Mouse (Mus musculus) frontal cortex, postnatal 14 days (tissue): Measurements from ENCODE around the gene Prr9.

Experiments
- DNase-seq, 2 experiments: peaks; one replicate each; pipeline ENCODE4 v3.0.0; 2022; ENCODE audit warnings: low spot score in 2 of 2

Prr9 gene

GRCm38 (mm10) chr3:92123847-92124246 lies at the start of gene Prr9:
Gene Prr9, minus strand, starts transcription at chr3:92123947.
- no peak for DNase-seq

GRCm38 (mm10) chr3:92169847-92170246 lies 46.1 kb upstream of the Prr9 start:
- DNase-seq: no peak

- peak in 1 of 2 experiments; percentile 50 for DNase-seq
Measured at GRCm38 (mm10) chr3:92153322-92153721, 29.6 kb upstream of the Prr9 start.

- DNase-seq: peak; percentile 9 to 51
Measured at GRCm38 (mm10) chr3:92150631-92151277, 27.0 kb upstream of the Prr9 start.

GRCm38 (mm10) chr3:92147913-92148312 lies 24.2 kb upstream of the Prr9 start:
- no peak for DNase-seq

GRCm38 (mm10) chr3:92147420-92147819 lies 23.7 kb upstream of the Prr9 start:
- no peak for DNase-seq

- DNase-seq: no peak
Measured at GRCm38 (mm10) chr3:92142644-92143043, 18.9 kb upstream of the Prr9 start, which contains the start of gene Lelp1. Gene Lelp1, minus strand, starts transcription at chr3:92142744.

GRCm38 (mm10) chr3:92120902-92121301 lies 2.8 kb downstream of the Prr9 start:
- no peak for DNase-seq

- DNase-seq: no peak
Measured at GRCm38 (mm10) chr3:92117930-92118329, 5.8 kb downstream of the Prr9 start.

- no peak for DNase-seq
Measured at GRCm38 (mm10) chr3:92111526-92111925, 12.2 kb downstream of the Prr9 start.

- DNase-seq: no peak
Measured at GRCm38 (mm10) chr3:92110790-92111189, 13.0 kb downstream of the Prr9 start.

- peak in 1 of 2 experiments; percentile 8 for DNase-seq
Measured at GRCm38 (mm10) chr3:92106582-92106981, 17.2 kb downstream of the Prr9 start.

- DNase-seq: no peak
Measured at GRCm38 (mm10) chr3:92083042-92083441, 40.7 kb downstream of the Prr9 start, which contains the start of gene Lor. Gene Lor, minus strand, starts transcription at chr3:92083142.

- DNase-seq: peak; percentile 20 to 40
Measured at GRCm38 (mm10) chr3:92081285-92081931, 42.3 kb downstream of the Prr9 start.

- DNase-seq: peak; percentile 48
Measured at GRCm38 (mm10) chr3:92080462-92081284, 43.1 kb downstream of the Prr9 start.
